Mouse (Mus musculus) small intestine, adult 2 months (tissue): ENCODE measurements around the gene Cenpu.

Experiments
- CTCF ChIP-seq: fragments of 200-500 bp; IDR thresholded peaks from 2 replicates; pipeline ENCODE4 v1.5.1; 2012; ENCODE audit warnings: low read depth, mild to moderate bottlenecking, control low read depth, inconsistent platforms, low read length, moderate library complexity, mixed read lengths; ENCODE audit not compliant: insufficient replicate concordance, insufficient read length; ENCODE audit errors: extremely low read depth
- POLR2A ChIP-seq: fragments of 200-500 bp; IDR thresholded peaks from 2 replicates; pipeline ENCODE4 v1.6.1; 2012; ENCODE audit warnings: low read depth, mild to moderate bottlenecking, control low read depth, inconsistent platforms, low read length, moderate library complexity

DNA sequence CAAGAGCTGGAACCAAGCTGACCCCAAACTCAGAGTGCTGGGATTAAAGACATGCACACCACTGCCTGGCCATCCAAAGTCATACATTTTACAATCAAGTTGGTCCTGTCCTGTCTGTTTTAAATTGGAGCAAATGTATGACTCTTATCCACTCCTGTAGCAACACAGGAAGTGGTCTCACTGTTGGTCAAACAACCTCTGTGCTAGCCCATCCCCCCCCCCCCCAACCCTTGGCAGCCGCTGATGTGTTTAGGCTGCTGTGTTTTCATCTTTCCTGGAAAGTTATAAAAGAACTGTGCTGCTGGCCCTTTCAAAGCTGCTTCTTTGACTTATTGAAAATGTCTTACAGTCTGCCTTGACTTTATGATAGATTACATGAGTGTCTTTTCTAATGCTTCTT is 73.3 kb downstream of the Cenpu start:
- no peak for TF ChIP-seq POLR2A
- TF ChIP-seq CTCF, result no peak
